Mouse (Mus musculus) heart, postnatal 0 days (tissue): ENCODE measurements around the gene Fam172a.

Experiments
- CTCF ChIP-seq: IDR thresholded peaks from 2 replicates; pipeline ENCODE4 v1.5.1; 2016; ENCODE audit warnings: antibody characterized with exemption, control low read depth, low read depth
- EP300 ChIP-seq: IDR thresholded peaks from 2 replicates; pipeline ENCODE4 v1.6.1; 2016; ENCODE audit warnings: antibody characterized with exemption, low read depth

DNA sequence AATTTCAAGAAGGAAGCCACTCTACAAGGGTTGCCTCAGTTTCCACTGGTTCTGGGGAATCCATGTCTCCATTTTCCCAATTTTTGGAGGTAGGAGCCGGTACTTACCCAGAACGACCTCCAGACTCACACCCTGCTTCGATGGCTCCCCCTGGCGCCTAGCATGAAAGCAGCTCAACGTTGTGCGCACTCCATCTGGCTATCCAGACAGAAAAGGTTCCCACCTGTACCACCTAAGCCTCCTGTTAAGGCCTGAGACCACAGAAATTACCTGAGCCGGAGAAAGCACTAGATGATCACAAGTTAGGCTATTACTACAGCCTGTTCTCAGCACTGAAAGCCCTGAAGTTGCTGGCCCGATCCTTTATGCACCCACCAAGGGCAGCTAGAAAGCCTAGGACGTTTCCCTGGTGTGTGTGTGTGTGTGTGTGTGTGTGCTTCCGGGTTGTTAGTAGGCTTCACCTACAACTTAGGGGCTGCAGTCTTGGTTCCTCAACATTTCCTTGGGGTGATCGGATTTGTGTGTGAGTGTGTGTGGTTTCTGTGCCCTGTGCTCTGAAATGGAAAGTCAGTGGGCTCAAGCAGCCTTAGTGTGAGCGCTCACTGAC is 484.6 kb downstream of the Fam172a start:
- TF ChIP-seq CTCF = peak; percentile 46
- TF ChIP-seq EP300 = no peak
